Mouse (Mus musculus) CD4-positive, CD25-positive, alpha-beta regulatory T cell, adult 2 months (primary cell): Measurements from ENCODE around the gene Psmg4.

Experiments used
- DNase-seq: peaks from one replicate; pipeline ENCODE4 v3.0.0-alpha.2; 2012; ENCODE audit warnings: low read depth, low spot score

Psmg4 gene

GRCm38 (mm10) chr13:34195676-34196075, 32.9 kb downstream of the Psmg4 start:
- DNase-seq: no peak

GRCm38 (mm10) chr13:34205216-34205615, 42.5 kb downstream of the Psmg4 start:
- no peak for DNase-seq

- DNase-seq: no peak
These were observed 45.1 kb downstream of the Psmg4 start for GRCm38 (mm10) chr13:34207714-34208470.

GRCm38 (mm10) chr13:34211261-34211775, 48.6 kb downstream of the Psmg4 start:
- no peak for DNase-seq

- DNase-seq: no peak
These were observed 50.0 kb downstream of the Psmg4 start for GRCm38 (mm10) chr13:34212735-34213212.

GRCm38 (mm10) chr13:34214855-34215254, 52.1 kb downstream of the Psmg4 start:
- no peak for DNase-seq

GRCm38 (mm10) chr13:34218776-34219175, 56.0 kb downstream of the Psmg4 start:
- DNase-seq: no peak

GRCm38 (mm10) chr13:34219728-34220127, 57.0 kb downstream of the Psmg4 start:
- no peak for DNase-seq

GRCm38 (mm10) chr13:34222985-34223384, 60.2 kb downstream of the Psmg4 start:
- no peak for DNase-seq

- no peak for DNase-seq
These were observed 64.2 kb downstream of the Psmg4 start for GRCm38 (mm10) chr13:34226940-34227339.
